Mouse (Mus musculus) embryo, embryonic 10 days (tissue): ENCODE measurements around the gene Creb5.
"Not testable (repeated sequence)": the region's sequence is repeated elsewhere in the genome, so short reads cannot be mapped to it uniquely, and the experiment has no call there.

Experiments used
- DNase-seq: peaks from one replicate; pipeline ENCODE4 v3.0.0-alpha.2; 2015; ENCODE audit warnings: low spot score

Creb5 gene

GRCm38 (mm10) chr6:53319543-53320325 lies 32.7 kb downstream of the Creb5 start:
- DNase-seq = peak; percentile 13

- DNase-seq = peak; percentile 53
Observed at GRCm38 (mm10) chr6:53337398-53337797, 50.3 kb downstream of the Creb5 start.

- DNase-seq = peak; percentile 16
Observed at GRCm38 (mm10) chr6:53352311-53352960, 65.4 kb downstream of the Creb5 start.

- DNase-seq = no peak
Observed at GRCm38 (mm10) chr6:53356328-53356727, 69.3 kb downstream of the Creb5 start.

- peak; percentile 14 for DNase-seq
Observed at GRCm38 (mm10) chr6:53363535-53363934, 76.5 kb downstream of the Creb5 start.

GRCm38 (mm10) chr6:53363981-53364391 lies 76.9 kb downstream of the Creb5 start:
- DNase-seq = peak; percentile 69

- DNase-seq = no peak
Observed at GRCm38 (mm10) chr6:53369147-53369546, 82.1 kb downstream of the Creb5 start.

- DNase-seq = no peak
Observed at GRCm38 (mm10) chr6:53369928-53370327, 82.9 kb downstream of the Creb5 start.

- no peak for DNase-seq
Observed at GRCm38 (mm10) chr6:53371962-53372361, 84.9 kb downstream of the Creb5 start.

GRCm38 (mm10) chr6:53374315-53374941 lies 87.4 kb downstream of the Creb5 start:
- no peak for DNase-seq

- DNase-seq = no peak
Observed at GRCm38 (mm10) chr6:53389277-53389676, 102.2 kb downstream of the Creb5 start.

- peak; percentile 59 for DNase-seq
Observed at GRCm38 (mm10) chr6:53390413-53390812, 103.3 kb downstream of the Creb5 start.

GRCm38 (mm10) chr6:53394026-53394425 lies 107.0 kb downstream of the Creb5 start:
- peak; percentile 24 for DNase-seq

GRCm38 (mm10) chr6:53395208-53395607 lies 108.1 kb downstream of the Creb5 start:
- DNase-seq = no peak

- DNase-seq = no peak
Observed at GRCm38 (mm10) chr6:53396421-53396820, 109.4 kb downstream of the Creb5 start.

GRCm38 (mm10) chr6:53397797-53398196 lies 110.7 kb downstream of the Creb5 start:
- DNase-seq = no peak

GRCm38 (mm10) chr6:53398297-53399140 lies 111.4 kb downstream of the Creb5 start:
- DNase-seq = peak; percentile 21

GRCm38 (mm10) chr6:53401364-53401763 lies 114.3 kb downstream of the Creb5 start:
- no peak for DNase-seq

- not testable (repeated sequence) for DNase-seq
Observed at GRCm38 (mm10) chr6:53402551-53402950, 115.5 kb downstream of the Creb5 start.

GRCm38 (mm10) chr6:53409183-53409582 lies 122.1 kb downstream of the Creb5 start:
- DNase-seq = no peak

- no peak for DNase-seq
Observed at GRCm38 (mm10) chr6:53421345-53421744, 134.3 kb downstream of the Creb5 start.

- DNase-seq = no peak
Observed at GRCm38 (mm10) chr6:53429368-53429767, 142.3 kb downstream of the Creb5 start.
